Mouse (Mus musculus) brain, embryonic 14.5 days (tissue): Measurements from ENCODE around the gene Klf7. TPM values are rescaled to one million over a fixed set of nuclear protein-coding genes. Genes with fewer than 3 reads are reported as not detected.

Source experiments
- DNase-seq: peaks from one replicate; pipeline ENCODE4 v3.0.0-alpha.2; 2011; ENCODE audit warnings: low read depth
- CTCF ChIP-seq: fragments of 200-500 bp; IDR thresholded peaks from 2 replicates; pipeline ENCODE4 v1.5.1; 2012; ENCODE audit warnings: inconsistent platforms, mild to moderate bottlenecking, moderate library complexity, borderline replicate concordance; ENCODE audit not compliant: insufficient read depth, insufficient read length; ENCODE audit errors: extremely low read depth
- POLR2A ChIP-seq: fragments of 200-500 bp; IDR thresholded peaks from 2 replicates; pipeline ENCODE4 v1.6.1; 2012; ENCODE audit warnings: mild to moderate bottlenecking, inconsistent platforms, borderline replicate concordance; ENCODE audit not compliant: poor library complexity, insufficient read depth, insufficient read length, severe bottlenecking; ENCODE audit errors: extremely low read depth
- polyA plus RNA-seq: library from polyadenylated mRNA; depleted of rRNA; stranded (reverse); fragments of >200 nt; gene quantifications from 2 replicates; pipeline ENCODE4 v1.2.3, GENCODE M21; 2012

Gene Klf7
- polyA plus RNA-seq, 1 experiment, result 42.7 TPM

- no peak for DNase-seq
- no peak for TF ChIP-seq POLR2A
- no peak for TF ChIP-seq CTCF
Observed at GRCm38 (mm10) chr1:64036881-64037452, 85.1 kb downstream of the Klf7 start.

- no peak for TF ChIP-seq CTCF
- DNase-seq, result no peak
Observed at GRCm38 (mm10) chr1:64035804-64036203, 86.3 kb downstream of the Klf7 start.

DNA sequence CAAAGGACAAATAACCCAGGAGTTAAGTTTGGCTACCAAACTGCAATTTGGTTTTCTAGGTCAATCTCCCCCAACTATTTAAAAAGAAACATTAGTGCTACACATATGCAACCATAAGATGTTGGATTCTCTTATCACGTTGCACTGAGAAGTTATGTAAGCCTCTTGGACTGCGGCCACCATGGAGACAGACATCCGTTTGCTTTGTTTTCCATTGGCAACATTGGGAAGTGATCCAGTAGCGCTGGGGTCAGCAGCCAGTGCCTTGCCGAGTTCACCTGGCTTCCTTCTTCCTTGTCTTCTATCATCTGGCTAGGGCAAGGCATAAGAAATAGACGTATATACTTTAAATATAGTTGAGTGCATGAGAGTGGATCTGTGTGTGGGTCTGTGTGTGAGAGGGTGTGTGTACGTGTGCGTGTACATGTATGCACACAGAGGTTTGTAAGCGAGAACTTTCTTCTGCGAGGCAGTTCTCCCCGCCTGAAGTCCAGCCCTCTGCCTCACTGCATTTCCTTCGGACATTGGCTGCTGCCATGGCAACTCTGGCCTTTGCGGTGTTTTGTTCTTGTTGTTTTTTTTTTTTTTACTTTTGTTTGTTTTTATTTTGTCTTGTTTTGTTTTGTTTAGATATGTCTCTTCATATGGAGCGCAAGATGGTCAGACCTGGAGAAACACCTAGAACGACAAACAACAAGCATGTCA lies 86.8 kb downstream of the Klf7 start:
- TF ChIP-seq POLR2A (no peak), CTCF (no peak)
- DNase-seq, result no peak

DNA sequence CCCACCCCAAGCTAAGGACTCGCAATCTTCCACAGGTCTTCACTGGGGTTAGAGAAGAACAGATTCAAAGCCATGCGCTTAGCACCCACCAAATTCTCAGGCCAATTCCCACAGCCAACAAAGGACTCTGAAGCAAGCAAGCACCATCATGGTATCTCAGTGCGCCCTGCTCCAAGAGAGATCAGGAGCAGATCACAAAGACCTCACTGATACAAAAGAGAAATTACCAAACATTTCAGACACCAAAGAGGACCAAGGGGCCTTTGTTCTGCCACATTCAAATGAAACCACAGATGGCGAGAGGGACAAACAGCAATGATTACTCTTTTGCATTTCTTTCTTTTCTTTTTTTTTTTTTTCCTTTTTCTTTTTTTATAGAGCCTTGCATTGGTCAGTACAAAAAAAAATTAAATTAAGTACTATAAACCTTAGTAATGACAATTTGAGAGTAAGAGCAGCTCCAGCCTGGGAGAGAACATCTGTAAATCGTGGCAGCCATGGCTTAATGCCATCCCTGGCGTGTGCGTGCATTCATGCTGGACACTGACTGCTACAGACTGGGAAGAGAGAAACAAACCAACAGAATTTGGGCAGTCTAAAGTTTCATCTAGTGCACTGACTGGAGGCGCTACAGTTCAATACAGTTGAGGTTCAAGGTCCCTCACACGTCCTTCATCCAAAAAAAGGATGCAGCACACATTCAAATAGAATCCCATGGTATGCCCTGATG lies 89.4 kb downstream of the Klf7 start:
- DNase-seq, result no peak
- TF ChIP-seq POLR2A (no peak), CTCF (no peak)

- no peak for DNase-seq
- no peak for TF ChIP-seq CTCF
Observed at GRCm38 (mm10) chr1:64021986-64022385, 100.1 kb downstream of the Klf7 start.

DNA sequence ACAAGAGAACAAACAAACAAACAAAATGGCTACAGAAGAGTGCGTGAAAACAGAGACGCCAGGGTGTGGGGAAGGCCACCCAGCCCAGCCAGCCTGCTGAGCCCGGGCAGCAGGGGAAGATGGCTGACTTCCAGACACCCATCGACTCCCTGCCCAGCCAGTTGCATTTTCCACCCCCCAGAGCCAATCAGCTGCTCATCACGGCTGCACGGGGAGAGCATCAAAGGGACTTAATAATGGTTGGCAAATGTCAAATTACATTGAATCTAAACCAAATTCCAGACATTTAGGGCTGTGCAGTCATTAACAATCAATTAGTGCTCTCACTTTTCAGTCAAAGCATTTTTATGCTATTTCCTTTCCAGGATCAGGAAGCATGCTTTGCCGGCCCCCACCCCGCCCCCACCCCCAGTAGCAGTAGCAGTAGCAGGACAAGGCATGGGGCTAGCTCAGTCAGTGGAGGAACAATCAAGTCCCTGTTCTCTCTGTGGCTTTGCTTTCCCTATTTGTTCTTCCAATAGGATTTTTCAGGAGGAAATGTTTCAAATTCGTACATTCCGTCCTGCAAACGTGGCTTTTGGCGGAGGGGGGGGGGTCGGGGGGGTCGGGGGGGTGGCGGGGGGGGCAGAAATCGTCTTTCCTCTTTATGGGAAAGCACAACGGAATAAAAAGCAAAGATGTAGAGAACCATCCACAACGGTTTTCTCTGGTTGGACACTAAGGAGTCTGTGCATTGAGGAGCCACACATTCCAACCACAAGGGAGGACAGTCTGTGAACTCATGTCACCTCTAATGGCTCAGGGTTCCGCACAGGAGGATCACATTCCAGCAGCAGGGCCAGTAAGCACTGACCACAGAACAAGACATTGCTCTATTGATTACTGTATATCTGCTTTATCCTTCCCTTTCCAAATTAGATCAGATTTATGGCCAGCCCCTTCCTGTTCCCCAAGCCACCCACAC lies 101.1 kb downstream of the Klf7 start:
- DNase-seq, result peak; percentile 93
- TF ChIP-seq CTCF, result no peak
- no peak for TF ChIP-seq POLR2A

GRCm38 (mm10) chr1:64019127-64019635 lies 102.9 kb downstream of the Klf7 start:
- DNase-seq, result no peak
- TF ChIP-seq CTCF (no peak), POLR2A (no peak)

- peak; percentile 47 for DNase-seq
- TF ChIP-seq POLR2A (no peak), CTCF (no peak)
Observed at GRCm38 (mm10) chr1:64018466-64019077, 103.5 kb downstream of the Klf7 start.

- DNase-seq, result no peak
- TF ChIP-seq POLR2A (no peak), CTCF (no peak)
Observed at GRCm38 (mm10) chr1:64014091-64014490, 108.0 kb downstream of the Klf7 start.

DNA sequence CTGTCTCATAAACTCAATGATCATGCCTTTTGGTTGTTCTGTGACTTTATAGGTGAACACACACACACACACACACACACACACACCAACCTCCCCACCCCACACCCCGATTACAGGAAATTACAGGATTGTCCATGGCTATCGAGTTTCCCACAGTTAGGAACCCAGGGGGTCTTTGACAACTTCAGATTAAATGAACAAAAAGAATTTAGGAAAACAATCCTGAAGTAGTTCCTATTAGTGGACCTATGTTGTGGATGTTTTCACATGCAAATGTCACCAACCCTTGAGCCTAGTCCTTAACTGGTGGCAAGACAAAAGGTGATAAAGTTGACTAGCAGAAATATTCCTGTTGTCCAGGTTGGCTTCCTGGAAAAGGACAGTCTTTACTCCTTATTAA lies 113.1 kb downstream of the Klf7 start:
- DNase-seq, result no peak
- TF ChIP-seq POLR2A (no peak), CTCF (no peak)

DNA sequence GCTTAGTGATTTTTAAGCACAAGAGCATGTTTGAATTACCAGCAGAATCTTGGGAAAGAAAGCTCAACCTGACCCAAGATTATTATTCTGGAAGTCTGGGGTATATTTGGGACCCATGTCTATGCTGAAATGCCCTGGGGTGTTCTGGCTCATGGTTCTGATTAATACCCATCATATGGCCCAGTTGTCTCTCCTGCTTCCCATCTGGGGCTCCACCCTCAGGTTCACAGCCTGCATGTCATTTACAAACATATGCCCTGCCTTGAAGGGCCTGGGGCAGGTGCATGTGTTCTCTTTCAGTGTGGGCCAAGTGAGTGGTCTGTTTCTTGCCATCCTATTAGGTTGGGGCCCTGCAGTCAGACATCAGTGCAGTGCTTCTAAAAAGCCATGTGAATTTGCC lies 114.1 kb downstream of the Klf7 start:
- peak; percentile 42 for DNase-seq
- no peak for TF ChIP-seq CTCF

- DNase-seq, result no peak
- no peak for TF ChIP-seq CTCF
- no peak for TF ChIP-seq POLR2A
Observed at GRCm38 (mm10) chr1:64005194-64005593, 116.9 kb downstream of the Klf7 start.

DNA sequence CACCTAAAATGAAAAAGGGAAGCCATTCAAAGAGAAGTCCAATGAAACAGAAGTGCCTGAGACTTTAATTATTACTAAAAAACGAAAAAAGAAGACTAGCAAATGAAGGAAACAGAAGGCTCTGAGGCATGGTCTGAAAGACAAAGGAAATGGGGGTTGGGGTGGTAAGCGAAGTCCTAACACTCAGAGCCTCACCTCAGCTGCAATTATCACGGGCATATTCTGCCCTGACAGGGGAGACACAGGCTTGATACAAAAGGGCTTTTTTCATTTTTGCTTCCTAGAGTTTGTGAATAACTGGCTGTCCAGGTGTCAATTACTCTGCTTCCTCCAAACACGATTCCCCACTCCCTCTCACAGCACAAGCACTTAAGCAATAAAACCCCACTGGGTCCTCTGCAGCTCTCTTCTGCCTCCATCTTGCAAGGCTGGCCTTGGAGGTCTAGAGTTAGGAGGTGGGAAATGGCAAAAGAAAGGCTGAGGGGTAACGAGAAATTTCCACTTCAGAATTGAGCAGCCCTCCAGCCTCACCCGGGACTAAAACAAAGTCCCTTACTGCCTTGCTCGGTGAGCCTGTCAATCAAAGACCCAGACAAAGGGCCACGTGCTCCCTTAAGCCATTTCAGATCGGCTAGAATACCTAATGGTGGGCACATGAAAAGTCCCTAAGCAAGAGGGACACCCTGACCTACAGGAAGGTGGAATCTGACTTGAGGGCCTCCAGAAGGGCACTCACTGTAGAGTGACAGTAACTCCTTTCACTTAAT lies 118.4 kb downstream of the Klf7 start:
- TF ChIP-seq POLR2A (no peak), CTCF (no peak)
- peak; percentile 65 for DNase-seq
